Mouse (Mus musculus) G1E (cell line): ENCODE data around the gene Slc3a2.

Experiments
- CTCF ChIP-seq: IDR thresholded peaks from 2 replicates; pipeline ENCODE4 v1.5.1; 2012; ENCODE audit warnings: low read depth, low read length, inconsistent platforms, mixed read lengths
- GATA1 ChIP-seq: IDR thresholded peaks from 2 replicates; pipeline ENCODE4 v1.6.1; 2012; ENCODE audit warnings: borderline replicate concordance, low read length, inconsistent platforms, mixed read lengths
- GATA2 ChIP-seq: IDR thresholded peaks from 2 replicates; pipeline ENCODE4 v1.6.1; 2012; ENCODE audit warnings: low read depth, low read length, inconsistent platforms, borderline replicate concordance
- POLR2AphosphoS5 ChIP-seq: IDR thresholded peaks from 2 replicates; pipeline ENCODE4 v1.6.1; 2012; ENCODE audit warnings: low read depth, low read length, inconsistent platforms; ENCODE audit not compliant: insufficient replicate concordance
- TAL1 ChIP-seq: conservative IDR thresholded peaks from 2 replicates; pipeline ENCODE4 v1.6.1; 2012; ENCODE audit warnings: low read depth, low read length, inconsistent platforms, mixed read lengths

GRCm38 (mm10) chr19:8681633-8682362 lies 41.4 kb downstream of the Slc3a2 start:
- TF ChIP-seq CTCF (no peak), GATA1 (no peak), TAL1 (no peak), GATA2 (no peak), POLR2AphosphoS5 (no peak)
